Mouse (Mus musculus): Measurements from ENCODE around the gene Hba-a1. TPM values are rescaled to one million over a fixed set of nuclear protein-coding genes. Genes with fewer than 3 reads are reported as not detected.

The Hba-a1 gene
- 10 to 100 TPM in 1 of 2 experiments, 1 to 10 TPM in 1; 5.1 to 13.4 TPM for polyA plus RNA-seq (2017; shearing (Covaris generic))

DNA sequence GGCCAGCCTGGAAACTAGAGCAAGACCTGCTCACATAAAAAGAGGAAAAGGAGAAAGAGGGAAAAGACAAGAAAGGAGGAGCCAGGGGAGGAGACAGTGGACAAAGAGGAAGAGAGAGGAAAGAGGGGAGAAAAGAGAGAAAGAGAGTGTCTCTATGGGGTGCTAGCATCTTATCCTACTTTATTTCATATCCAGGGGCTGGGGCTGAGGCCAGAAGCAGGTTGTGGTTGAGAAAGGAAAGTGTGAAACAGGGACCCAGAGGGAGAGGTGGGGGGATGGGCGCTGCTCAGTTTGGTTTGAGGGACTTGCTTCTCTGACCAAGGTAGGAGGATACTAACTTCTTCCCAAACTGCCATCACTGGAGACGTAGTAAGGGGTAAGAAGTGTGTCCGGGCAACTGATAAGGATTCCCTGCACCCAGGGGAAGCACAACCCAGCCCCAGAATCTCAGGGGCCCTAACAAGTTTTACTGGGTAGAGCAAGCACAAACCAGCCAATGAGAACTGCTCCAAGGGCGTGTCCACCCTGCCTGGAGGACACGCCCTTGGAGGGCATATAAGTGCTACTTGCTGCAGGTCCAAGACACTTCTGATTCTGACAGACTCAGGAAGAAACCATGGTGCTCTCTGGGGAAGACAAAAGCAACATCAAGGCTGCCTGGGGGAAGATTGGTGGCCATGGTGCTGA lies at the start of gene Hba-a1:
Gene Hba-a1, plus strand, starts transcription at position 421 of the 687 bp plus-strand sequence.

DNA sequence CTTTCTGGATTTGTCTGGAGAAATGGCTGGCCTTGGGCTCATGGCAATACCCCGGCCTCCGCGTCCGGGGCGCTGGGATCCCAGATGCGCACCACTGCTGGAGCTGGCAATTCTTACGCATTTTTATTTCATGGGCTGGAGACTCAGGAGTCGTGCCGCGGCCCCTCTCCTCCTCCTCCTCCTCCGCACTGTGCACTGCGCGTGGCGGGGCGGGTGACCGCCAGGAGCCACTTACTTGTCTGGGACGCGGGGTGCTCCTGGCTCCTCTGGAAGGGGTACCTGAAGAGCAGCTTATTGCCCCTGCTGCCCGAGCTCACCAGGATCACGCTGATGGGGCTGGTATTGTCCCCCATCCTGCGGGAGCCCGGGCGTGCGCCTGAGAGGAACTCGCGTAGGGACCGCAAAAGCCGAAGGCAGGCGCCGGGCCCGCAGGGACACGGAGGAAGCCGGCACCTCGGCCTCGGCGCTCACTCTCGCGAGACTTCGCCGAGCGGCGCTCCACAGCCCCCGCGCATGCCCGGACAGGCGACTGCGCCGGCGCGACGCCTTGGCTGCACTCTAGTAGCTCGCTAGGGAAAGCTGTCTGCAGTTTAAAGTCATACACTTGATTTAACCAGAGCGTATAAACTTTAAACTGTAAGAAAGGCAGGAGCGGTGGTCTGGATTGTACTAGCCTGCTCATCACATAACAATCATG lies 16.0 kb upstream of the Hba-a1 start, which contains the start of gene Nprl3:
Gene Nprl3, minus strand, starts transcription at position 520 of the 697 bp plus-strand sequence.

DNA sequence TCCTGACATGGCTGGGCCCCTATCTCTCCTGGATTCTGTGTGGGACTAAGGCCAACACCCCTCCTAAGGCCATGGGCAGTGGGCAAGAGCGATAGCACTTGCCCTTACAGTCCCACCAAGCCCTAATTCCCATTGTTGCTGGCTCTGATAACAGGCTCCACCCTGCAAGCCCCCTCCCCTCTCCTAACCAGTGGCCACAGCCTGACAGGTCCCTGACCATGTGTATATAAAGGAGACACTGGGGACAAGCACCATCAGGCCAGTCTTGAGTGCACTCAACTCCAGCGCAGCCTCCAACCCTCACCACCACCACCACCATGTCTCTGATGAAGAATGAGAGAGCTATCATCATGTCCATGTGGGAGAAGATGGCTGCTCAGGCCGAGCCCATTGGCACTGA lies 7.0 kb upstream of the Hba-a1 start, which contains the start of gene Hba-x:
Gene Hba-x, plus strand, starts transcription at position 54 of the 400 bp plus-strand sequence.

DNA sequence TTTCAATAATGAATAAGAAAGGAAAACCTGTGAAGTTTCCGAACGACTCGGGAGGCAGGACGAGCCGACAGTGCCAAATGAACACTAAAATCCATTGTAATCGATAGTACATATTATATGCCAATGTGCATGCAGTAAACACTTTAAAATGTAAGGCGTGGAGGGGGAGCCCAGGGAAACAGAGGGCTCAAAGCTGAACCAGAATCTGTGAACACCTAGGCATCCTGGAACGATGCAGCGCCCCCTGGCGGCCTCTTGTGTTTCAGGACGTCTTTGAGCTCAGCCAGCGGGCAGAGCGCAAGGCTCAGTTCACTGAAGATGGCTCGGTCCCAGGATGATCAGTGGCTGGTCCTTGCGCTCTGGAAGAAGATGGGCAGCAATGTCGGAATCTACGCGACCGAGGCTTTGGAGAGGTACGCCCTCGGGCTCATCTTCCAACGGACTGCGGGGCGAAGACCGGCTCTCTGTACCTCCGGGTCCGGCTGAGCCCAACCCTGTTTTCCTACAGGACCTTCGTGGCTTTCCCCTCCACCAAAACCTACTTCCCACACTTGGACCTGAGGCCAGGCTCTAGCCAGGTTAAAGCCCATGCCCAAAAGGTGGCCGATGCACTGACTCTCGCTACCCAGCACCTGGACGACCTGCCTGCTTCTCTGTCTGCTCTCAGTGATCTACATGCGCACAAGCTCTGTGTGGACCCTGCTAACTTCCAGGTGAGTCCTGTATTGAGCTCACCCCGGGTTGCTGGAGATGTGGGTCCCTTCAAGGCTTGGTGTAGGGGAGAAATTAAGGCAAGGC lies 3.6 kb downstream of the Hba-a1 start, which contains the start of gene Hbq1b:
Gene Hbq1b, plus strand, starts transcription at position 271 of the 798 bp plus-strand sequence.

DNA sequence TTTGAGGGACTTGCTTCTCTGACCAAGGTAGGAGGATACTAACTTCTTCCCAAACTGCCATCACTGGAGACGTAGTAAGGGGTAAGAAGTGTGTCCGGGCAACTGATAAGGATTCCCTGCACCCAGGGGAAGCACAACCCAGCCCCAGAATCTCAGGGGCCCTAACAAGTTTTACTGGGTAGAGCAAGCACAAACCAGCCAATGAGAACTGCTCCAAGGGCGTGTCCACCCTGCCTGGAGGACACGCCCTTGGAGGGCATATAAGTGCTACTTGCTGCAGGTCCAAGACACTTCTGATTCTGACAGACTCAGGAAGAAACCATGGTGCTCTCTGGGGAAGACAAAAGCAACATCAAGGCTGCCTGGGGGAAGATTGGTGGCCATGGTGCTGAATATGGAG lies 12.9 kb downstream of the Hba-a1 start, which contains the start of gene Hba-a2:
Gene Hba-a2, plus strand, starts transcription at position 287 of the 400 bp plus-strand sequence.

DNA sequence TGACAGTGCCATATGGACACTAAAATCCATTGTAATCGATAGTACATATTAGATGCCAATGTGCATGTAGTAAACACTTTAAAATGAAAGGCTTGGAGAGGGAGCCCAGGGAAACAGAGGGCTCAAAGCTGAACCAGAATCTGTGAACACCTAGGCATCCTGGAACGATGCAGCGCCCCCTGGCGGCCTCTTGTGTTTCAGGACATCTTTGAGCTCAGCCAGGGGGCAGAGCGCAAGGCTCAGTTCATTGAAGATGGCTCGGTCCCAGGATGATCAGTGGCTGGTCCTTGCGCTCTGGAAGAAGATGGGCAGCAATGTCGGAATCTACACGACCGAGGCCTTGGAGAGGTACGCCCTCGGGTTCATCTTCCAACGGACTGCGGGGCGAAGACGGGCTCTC lies 16.6 kb downstream of the Hba-a1 start, which contains the start of gene Hbq1a:
Gene Hbq1a, plus strand, starts transcription at position 205 of the 400 bp plus-strand sequence.

Other genes starting within 250 kb of the Hba-a1 start
- 10 to 100 TPM; 10.5 to 15.5 TPM for gene Il9r, start 83.2 kb upstream of the Hba-a1 start, polyA plus RNA-seq (2017; shearing (Covaris generic))
- gene Snrnp25, start 78.1 kb upstream of the Hba-a1 start, polyA plus RNA-seq (2017; shearing (Covaris generic)): 10 to 100 TPM; 34.8 to 35.2 TPM
- 1 to 10 TPM in 1 of 2 experiments, not detected in 1; 1.2 TPM for gene Rhbdf1, start 61.2 kb upstream of the Hba-a1 start, polyA plus RNA-seq (2017; shearing (Covaris generic))
- gene Mpg, start 57.0 kb upstream of the Hba-a1 start, polyA plus RNA-seq (2017; shearing (Covaris generic)): 10 to 100 TPM; 24.2 to 33.4 TPM
- 10 to 100 TPM; 58.4 to 59.6 TPM for gene Nprl3, start 15.8 kb upstream of the Hba-a1 start, polyA plus RNA-seq (2017; shearing (Covaris generic))
- gene Hba-x, start 7.1 kb upstream of the Hba-a1 start, polyA plus RNA-seq (2017; shearing (Covaris generic)): not detected
- under 1 TPM in 1 of 2 experiments, not detected in 1; 0.31 TPM for gene Hbq1b, start 3.5 kb downstream of the Hba-a1 start, polyA plus RNA-seq (2017; shearing (Covaris generic))
- gene Hba-a2, start 13.0 kb downstream of the Hba-a1 start, polyA plus RNA-seq (2017; shearing (Covaris generic)): 10 to 100 TPM in 1 of 2 experiments, 1 to 10 TPM in 1; 7.1 to 35.9 TPM
- gene Hbq1a, start 16.6 kb downstream of the Hba-a1 start, polyA plus RNA-seq (2017; shearing (Covaris generic)): not detected
- gene Sh3pxd2b, start 64.3 kb downstream of the Hba-a1 start, polyA plus RNA-seq (2017; shearing (Covaris generic)): 1 to 10 TPM in 1 of 2 experiments, under 1 TPM in 1; 0.23 to 1.9 TPM
- gene Ubtd2, start 171.9 kb downstream of the Hba-a1 start, polyA plus RNA-seq (2017; shearing (Covaris generic)): 1 to 10 TPM; 7.7 to 8.0 TPM
- gene Efcab9, start 248.6 kb downstream of the Hba-a1 start, polyA plus RNA-seq (2017; shearing (Covaris generic)): 1 to 10 TPM; 2.0 to 4.6 TPM
- 100 to 1,000 TPM; 238 to 282 TPM for gene Stk10, start 249.8 kb downstream of the Hba-a1 start, polyA plus RNA-seq (2017; shearing (Covaris generic))